Mouse (Mus musculus): ENCODE measurements around the gene Gm20721.
"Not testable (repeated sequence)": the region's sequence is repeated elsewhere in the genome, so short reads cannot be mapped to it uniquely, and the experiment has no call there.

Gene Gm20721

DNA sequence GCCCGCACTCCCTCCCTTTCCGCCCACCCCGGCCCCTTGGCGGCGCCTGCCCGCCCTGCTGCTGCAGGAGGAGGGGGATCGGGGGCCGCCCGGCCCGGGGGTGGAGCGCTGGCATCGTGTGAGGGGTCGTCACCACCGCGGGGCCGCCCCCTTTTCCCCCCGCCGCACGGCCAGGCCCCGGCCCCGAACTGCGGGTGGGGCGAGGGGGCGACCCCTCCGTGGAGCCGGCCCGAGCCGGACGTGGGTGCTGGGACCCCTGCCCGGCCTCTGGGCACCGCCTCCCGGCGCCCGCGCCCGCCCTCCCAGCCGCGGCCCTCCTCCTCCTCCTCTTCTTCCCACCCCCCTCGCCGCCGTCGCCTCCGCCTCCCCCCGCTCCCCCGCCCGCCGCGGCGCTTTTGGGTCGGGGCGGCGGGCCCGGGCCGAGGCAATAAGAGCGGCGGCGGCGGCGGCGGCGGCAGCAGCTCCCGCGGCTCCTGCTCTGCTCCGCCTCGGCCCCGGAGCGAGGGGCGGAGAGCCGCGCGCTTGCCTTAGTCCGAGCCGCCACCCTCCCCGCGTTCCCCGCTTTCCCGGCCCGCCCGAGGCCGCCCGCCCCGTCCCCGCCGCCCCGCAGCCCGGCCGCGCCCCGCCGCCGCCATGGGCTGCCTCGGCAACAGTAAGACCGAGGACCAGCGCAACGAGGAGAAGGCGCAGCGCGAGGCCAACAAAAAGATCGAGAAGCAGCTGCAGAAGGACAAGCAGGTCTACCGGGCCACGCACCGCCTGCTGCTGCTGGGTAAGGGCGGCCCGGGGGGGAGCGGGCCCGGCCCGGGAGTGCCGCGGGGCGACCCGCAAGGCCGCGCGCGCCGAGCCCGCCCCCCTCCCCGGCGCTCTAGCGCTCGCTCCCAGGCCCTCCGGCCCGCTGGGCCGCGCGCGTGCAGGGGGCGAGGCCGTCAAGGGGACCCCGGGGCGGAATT, 16.6 kb downstream of the Gm20721 start:
- peak; percentile 71 for DNase-seq

DNA sequence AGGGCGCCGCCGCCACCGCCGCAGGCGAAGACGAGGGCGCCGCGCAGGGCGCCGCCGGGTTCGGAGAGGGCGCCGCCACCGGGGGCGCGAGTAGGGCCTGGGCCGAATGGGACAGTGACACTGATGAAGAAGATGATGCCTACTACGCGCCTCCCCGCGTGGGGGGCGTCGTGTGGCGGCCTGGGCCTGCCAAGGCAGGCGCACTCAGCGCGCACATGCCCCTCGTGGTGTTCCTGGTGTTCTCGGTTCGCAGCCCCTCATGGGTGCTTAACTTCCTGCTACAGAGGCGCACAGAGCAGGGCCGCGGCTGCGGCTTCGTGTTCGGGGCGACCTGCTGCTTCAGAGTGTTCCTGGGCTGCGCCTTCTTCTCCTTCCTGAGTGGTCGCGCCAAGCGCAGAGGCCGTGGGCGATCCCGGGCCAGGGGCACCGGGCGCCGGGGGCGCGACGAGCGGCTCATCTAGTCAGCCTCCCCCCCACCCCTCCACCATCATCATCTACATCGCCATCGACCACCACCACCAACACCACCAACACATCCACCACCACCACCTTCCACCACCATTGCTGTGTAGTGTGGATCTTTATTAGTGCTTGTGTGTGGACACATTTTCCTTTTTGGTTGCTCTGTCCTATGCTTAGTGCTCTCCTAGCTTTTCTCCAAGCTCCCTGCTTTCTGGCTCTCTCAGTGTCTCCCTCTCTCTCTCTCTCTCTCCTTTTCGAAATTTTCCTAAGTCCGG, 17.4 kb downstream of the Gm20721 start:
- DNase-seq = peak; percentile 42

- peak; percentile 26 for DNase-seq
These were observed 18.1 kb downstream of the Gm20721 start for GRCm38 (mm10) chr2:174328358-174328905.

GRCm38 (mm10) chr2:174327295-174327981, 19.1 kb downstream of the Gm20721 start:
- peak; percentile 67 for DNase-seq

GRCm38 (mm10) chr2:174326481-174326880, 20.0 kb downstream of the Gm20721 start:
- DNase-seq = no peak

DNA sequence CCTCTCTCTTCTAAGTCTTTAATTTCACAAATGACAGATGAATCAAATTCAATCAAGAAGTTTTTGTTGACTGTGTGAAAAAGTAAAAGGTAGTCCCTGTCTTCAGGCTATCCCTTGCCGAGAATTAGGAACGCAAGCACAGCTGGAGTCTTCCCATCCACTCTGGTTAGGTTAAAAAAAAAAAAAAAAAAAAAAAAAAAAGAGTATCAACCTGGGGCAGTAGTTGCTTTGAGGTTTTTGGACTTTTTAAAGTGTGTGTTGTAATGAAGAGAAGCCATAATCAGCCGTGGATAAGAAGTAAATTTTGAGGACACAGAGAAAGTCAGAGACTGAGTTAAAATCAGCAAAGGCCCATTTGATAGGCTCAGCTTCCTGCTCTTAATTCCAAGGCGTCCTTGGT, 20.5 kb downstream of the Gm20721 start:
- DNase-seq = no peak

DNA sequence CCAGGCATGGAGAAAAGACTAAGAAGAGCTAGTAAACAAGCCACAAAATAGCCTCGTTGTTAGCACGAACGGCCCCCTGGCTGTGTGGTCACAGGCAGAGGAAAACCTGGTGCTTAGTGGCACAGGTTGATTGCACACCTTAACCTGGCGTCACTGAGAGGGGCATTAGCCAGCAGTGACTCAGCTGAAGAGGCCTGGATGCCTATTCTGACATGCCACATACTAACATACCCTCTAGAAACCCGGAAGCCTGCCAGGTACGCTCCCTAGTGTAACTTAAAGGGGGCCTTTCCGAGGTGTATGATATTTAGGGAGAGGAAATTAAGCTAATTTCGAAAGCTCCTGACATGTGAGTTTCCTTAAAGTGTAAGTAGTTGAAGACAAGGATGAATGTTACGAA, 29.9 kb downstream of the Gm20721 start:
- DNase-seq = no peak

- not testable (repeated sequence) for DNase-seq
These were observed 31.1 kb downstream of the Gm20721 start for GRCm38 (mm10) chr2:174315445-174315844.

DNA sequence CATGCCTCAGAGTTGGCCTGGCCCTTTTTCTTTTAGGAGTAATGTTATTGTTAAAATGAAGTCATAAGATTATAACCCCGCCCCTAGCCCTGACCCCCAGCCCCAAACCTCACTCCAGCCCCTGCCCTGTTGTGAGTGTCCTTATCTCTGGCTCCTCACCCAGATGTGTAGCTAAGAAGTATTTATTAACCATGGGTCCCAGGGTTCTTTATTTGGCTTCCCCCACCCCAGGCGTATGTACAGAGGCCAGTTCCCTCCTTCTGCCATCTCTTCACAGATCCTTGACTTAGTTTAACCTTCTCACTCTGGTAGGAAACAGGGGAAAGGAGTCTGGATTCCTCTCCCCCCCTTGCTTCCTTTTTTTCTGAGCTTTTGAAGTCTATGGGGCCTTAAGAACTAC, 33.9 kb downstream of the Gm20721 start:
- no peak for DNase-seq

- peak; percentile 47 for DNase-seq
These were observed 34.3 kb downstream of the Gm20721 start for GRCm38 (mm10) chr2:174312118-174312647.

GRCm38 (mm10) chr2:174311613-174312012, 34.9 kb downstream of the Gm20721 start:
- no peak for DNase-seq

GRCm38 (mm10) chr2:174310913-174311514, 35.5 kb downstream of the Gm20721 start:
- no peak for DNase-seq

DNA sequence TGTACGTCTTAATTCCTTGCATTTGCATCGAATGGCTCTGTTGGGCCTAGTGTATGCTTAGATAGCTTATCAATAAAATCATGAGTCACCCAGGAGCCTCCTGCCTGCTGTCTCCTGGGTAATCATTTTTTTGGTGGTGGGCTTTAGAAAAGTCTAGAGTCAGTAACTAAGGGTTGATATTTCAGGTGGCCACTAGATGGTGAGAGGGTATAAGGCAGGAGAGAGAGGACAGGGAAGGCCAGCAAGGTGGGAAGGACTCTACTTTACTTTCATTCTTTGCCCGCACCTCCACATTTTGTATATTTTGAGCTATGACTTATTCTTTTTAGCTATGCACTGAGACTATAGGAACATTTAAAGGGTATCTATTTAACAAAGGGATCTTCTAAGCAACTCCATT, 38.6 kb downstream of the Gm20721 start:
- no peak for DNase-seq

DNA sequence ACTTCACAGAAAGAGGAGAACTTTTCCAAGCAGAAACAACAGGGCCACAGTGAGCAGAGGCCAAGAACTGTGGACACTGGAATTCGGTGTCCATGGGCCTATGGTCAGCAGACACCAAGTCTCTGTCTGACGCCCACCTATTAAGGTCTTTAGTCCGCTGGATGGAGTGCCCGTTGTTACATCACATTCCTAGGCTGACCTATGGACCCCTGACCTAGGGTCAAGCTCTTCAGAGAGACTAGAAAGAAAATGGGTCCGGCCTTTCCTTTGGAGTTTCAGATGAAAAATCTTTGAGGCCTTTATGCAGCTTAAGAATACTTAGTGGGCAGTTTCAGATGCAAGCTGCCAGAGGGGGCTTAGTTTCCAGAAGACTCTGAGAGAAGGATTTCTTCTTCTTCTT, 40.9 kb downstream of the Gm20721 start:
- DNase-seq = no peak

DNA sequence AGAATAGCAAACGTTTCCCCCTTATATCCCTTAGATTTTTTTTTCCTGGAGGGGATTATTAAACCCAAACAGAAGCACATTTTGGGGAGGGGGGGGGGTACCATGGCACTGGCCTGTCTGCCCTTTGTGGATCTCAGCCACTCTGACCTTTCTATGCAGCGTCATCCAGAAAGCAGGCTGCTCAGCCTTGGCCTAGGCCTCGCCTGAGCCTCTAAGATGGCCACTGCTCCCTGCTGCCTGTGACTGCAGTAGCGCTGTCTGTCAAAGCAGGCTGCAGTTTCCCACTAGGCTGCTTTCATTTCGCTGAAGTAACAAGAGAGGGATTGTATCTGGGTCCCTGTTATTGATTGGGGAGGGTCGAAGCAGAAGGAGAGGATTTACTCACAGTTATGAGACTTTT, 44.0 kb downstream of the Gm20721 start:
- DNase-seq = no peak

DNA sequence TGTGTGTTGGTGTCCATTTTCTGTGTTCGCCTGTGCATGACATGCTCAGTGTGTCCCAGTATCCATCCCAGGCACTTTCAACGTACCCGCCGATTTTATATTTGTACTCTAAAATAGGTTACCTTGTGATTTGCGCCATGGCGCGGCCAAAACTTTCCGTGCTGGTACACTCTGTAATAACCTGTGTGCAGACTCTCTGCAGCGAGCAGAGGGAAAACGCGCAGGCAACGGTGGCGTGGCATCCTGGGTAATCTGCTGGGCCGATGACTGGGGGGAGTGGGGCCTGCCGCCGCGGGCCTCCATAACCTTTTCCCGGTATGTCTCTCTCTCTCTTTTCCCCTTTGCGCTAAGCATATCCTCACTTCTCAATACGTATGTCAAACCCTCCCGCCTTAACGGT, 45.8 kb downstream of the Gm20721 start:
- no peak for DNase-seq

DNA sequence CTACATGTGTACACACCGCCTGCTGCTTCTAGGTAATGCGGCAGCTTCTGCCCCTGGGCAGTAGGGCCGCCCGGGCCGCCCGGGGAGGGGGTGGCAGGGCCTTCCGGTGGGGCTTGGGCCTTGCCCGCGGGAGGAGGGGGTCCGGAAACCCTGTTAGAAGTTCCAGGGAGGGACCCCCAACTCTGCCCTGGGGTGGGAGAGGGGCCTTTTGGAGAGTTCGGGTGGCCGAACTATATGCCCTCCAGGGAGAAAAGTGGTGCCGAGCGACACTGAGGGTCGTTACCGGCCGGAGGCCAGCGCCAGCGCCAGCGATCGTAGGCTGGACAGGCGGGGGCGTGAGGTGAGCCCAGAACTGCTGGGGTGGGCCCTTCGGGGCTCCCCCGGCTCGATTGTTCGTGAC, 46.3 kb downstream of the Gm20721 start:
- no peak for DNase-seq

- no peak for DNase-seq
These were observed 46.7 kb downstream of the Gm20721 start for GRCm38 (mm10) chr2:174299771-174300160.

DNA sequence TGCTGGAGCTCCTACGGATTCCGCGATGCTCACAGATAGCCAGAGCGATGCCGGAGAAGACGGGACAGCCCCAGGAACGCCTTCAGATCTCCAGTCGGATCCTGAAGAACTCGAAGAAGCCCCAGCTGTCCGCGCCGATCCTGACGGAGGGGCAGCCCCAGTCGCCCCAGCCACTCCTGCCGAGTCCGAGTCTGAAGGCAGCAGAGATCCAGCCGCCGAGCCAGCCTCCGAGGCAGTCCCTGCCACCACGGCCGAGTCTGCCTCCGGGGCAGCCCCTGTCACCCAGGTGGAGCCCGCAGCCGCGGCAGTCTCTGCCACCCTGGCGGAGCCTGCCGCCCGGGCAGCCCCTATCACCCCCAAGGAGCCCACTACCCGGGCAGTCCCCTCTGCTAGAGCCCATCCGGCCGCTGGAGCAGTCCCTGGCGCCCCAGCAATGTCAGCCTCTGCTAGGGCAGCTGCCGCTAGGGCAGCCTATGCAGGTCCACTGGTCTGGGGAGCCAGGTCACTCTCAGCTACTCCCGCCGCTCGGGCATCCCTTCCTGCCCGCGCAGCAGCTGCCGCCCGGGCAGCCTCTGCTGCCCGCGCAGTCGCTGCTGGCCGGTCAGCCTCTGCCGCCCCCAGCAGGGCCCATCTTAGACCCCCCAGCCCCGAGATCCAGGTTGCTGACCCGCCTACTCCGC, 47.3 kb downstream of the Gm20721 start:
- DNase-seq = no peak

GRCm38 (mm10) chr2:174298471-174298870, 48.0 kb downstream of the Gm20721 start:
- no peak for DNase-seq

GRCm38 (mm10) chr2:174297851-174298250, 48.7 kb downstream of the Gm20721 start:
- DNase-seq = no peak

- DNase-seq = no peak
These were observed 49.4 kb downstream of the Gm20721 start for GRCm38 (mm10) chr2:174297086-174297571.
